Mouse (Mus musculus): Measurements from ENCODE around the gene P2rx1. TPM values are rescaled to one million over a fixed set of nuclear protein-coding genes. Genes with fewer than 3 reads are reported as not detected.

P2rx1 gene
- total and polyA plus RNA-seq, 2 experiments from 2014 or later = 0.16 to 0.55 TPM

- DNase-seq (ENCODE audit: low spot score) (no peak), ATAC-seq (ENCODE audit: low FRiP score) (no peak)
- Histone ChIP-seq H3K27ac (ENCODE audit: low read depth, low read length) (no peak overlapping the region), H3K9me3 (ENCODE audit: low read length) (no peaks in the 10 kb centered on the region), H3K9ac (replicated peaks; ENCODE audit: low read length, poor library complexity, severe bottlenecking) (no peak overlapping the region), H3K4me3 (ENCODE audit: low read depth, low read length) (no peak overlapping the region), H3K4me1 (ENCODE audit: insufficient read depth, low read length) (no peaks in the 10 kb centered on the region), H3K4me2 (ENCODE audit: low read depth, low read length, poor library complexity, severe bottlenecking) (no peak overlapping the region), H3K36me3 (ENCODE audit: insufficient read depth, low read length) (peaks cover 31% of the 10 kb centered on the region), H3K27me3 (ENCODE audit: insufficient read depth, low read length) (no peaks in the 10 kb centered on the region)
- TF ChIP-seq CTCF (IDR thresholded peaks at IDR 0.05) = no peak
- 87% methylated on average over 5 of the region's 5 CpGs for WGBS
These were observed 58.8 kb downstream of the P2rx1 start for GRCm38 (mm10) chr11:73057701-73058100.

- Histone ChIP-seq H3K9ac (replicated peaks; ENCODE audit: low read length, poor library complexity, severe bottlenecking) (no peak overlapping the region), H3K27me3 (ENCODE audit: insufficient read depth, low read length) (no peaks in the 10 kb centered on the region), H3K27ac (ENCODE audit: low read depth, low read length) (no peak overlapping the region), H3K4me2 (ENCODE audit: low read depth, low read length, poor library complexity, severe bottlenecking) (no peak overlapping the region), H3K4me3 (ENCODE audit: low read depth, low read length) (no peak overlapping the region), H3K9me3 (ENCODE audit: low read length) (no peaks in the 10 kb centered on the region), H3K36me3 (ENCODE audit: insufficient read depth, low read length) (peaks cover 20% of the 10 kb centered on the region), H3K4me1 (ENCODE audit: insufficient read depth, low read length) (no peaks in the 10 kb centered on the region)
- DNase-seq (ENCODE audit: low spot score) = no peak
- 94% methylated on average over 3 of the region's 3 CpGs for WGBS
- no peak for TF ChIP-seq CTCF (IDR thresholded peaks at IDR 0.05)
- no peak for ATAC-seq (ENCODE audit: low FRiP score)
These were observed 60.7 kb downstream of the P2rx1 start for GRCm38 (mm10) chr11:73059630-73060029.

DNA sequence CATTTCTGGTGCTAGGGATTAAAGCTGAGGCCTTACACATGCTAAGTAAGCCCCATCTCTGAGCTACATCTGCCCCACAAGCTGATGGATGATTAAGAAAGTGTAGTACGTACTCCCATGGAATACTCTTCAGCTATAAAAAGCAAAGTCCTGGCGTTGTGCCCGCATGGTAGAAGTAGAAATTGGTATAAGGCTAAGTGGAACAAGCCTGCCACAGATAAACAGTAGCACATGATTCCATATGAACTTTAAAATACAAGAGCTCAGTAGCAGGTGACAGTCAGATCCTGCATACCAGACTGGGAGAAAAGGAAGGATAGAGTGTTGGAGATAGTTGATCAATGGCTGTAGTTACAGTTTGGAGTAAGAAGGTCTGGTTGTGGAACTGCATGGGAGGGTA, 62.5 kb downstream of the P2rx1 start:
- ATAC-seq (ENCODE audit: low FRiP score) (no peak), DNase-seq (ENCODE audit: low spot score) (no peak)
- no peak for TF ChIP-seq CTCF (IDR thresholded peaks at IDR 0.05)
- Histone ChIP-seq H3K9me3 (ENCODE audit: low read length) (no peaks in the 10 kb centered on the region), H3K36me3 (ENCODE audit: insufficient read depth, low read length) (peaks cover 15% of the 10 kb centered on the region), H3K9ac (replicated peaks; ENCODE audit: low read length, poor library complexity, severe bottlenecking) (no peak overlapping the region), H3K4me2 (ENCODE audit: low read depth, low read length, poor library complexity, severe bottlenecking) (no peak overlapping the region), H3K27me3 (ENCODE audit: insufficient read depth, low read length) (no peaks in the 10 kb centered on the region), H3K4me3 (ENCODE audit: low read depth, low read length) (no peak overlapping the region), H3K27ac (ENCODE audit: low read depth, low read length) (no peak overlapping the region), H3K4me1 (ENCODE audit: insufficient read depth, low read length) (no peaks in the 10 kb centered on the region)
- WGBS = 97% methylated on average over 3 of the region's 3 CpGs

Small RNAs within 50 kb of the gene (microRNA-seq; reads per million reads assigned to microRNA genes)
- gene Gm44467 (ENCODE audit: borderline number of aligned reads) = not detected

Other genes starting within 250 kb of the P2rx1 start
- gene Cyb5d2, start 203.0 kb upstream of the P2rx1 start, total RNA-seq (2014; rRNA removed) = 9.6 and 9.9 TPM in 2 replicates
- 6.8 and 8.1 TPM in 2 replicates for gene Cyb5d2, start 203.0 kb upstream of the P2rx1 start, polyA plus RNA-seq (2015; fragmentation: Nextera tagmentation; extraction: Ambion mirVana)
- gene Zzef1, start 202.9 kb upstream of the P2rx1 start, total RNA-seq (2014; rRNA removed) = 39.7 and 41.8 TPM in 2 replicates
- 9.1 and 10.0 TPM in 2 replicates for gene Zzef1, start 202.9 kb upstream of the P2rx1 start, polyA plus RNA-seq (2015; fragmentation: Nextera tagmentation; extraction: Ambion mirVana)
- gene Atp2a3, start 37.9 kb upstream of the P2rx1 start, total RNA-seq (2014; rRNA removed) = 2.5 and 3.6 TPM in 2 replicates
- 2.3 and 2.7 TPM in 2 replicates for gene Atp2a3, start 37.9 kb upstream of the P2rx1 start, polyA plus RNA-seq (2015; fragmentation: Nextera tagmentation; extraction: Ambion mirVana)
- 26.7 and 28.6 TPM in 2 replicates for gene Camkk1, start 19.9 kb downstream of the P2rx1 start, total RNA-seq (2014; rRNA removed)
- gene Camkk1, start 19.9 kb downstream of the P2rx1 start, polyA plus RNA-seq (2015; fragmentation: Nextera tagmentation; extraction: Ambion mirVana) = 27.7 and 30.2 TPM in 2 replicates
- 7.2 and 11.7 TPM in 2 replicates for gene Ncbp3, start 48.7 kb downstream of the P2rx1 start, total RNA-seq (2014; rRNA removed)
- 6.1 and 7.9 TPM in 2 replicates for gene Ncbp3, start 48.7 kb downstream of the P2rx1 start, polyA plus RNA-seq (2015; fragmentation: Nextera tagmentation; extraction: Ambion mirVana)
- gene Itgae, start 91.5 kb downstream of the P2rx1 start, total RNA-seq (2014; rRNA removed) = 0.05 TPM in 1 of 2 replicates, not detected in the other
- 0.09 and 0.10 TPM in 2 replicates for gene Itgae, start 91.5 kb downstream of the P2rx1 start, polyA plus RNA-seq (2015; fragmentation: Nextera tagmentation; extraction: Ambion mirVana)
- gene Haspin, start 139.2 kb downstream of the P2rx1 start, total RNA-seq (2014; rRNA removed) = 0.60 and 1.4 TPM in 2 replicates
- 0.97 and 1.3 TPM in 2 replicates for gene Haspin, start 139.2 kb downstream of the P2rx1 start, polyA plus RNA-seq (2015; fragmentation: Nextera tagmentation; extraction: Ambion mirVana)
- 1.1 TPM in 1 of 2 replicates, not detected in the other for gene P2rx5, start 161.3 kb downstream of the P2rx1 start, total RNA-seq (2014; rRNA removed)
- 0.28 and 0.50 TPM in 2 replicates for gene P2rx5, start 161.3 kb downstream of the P2rx1 start, polyA plus RNA-seq (2015; fragmentation: Nextera tagmentation; extraction: Ambion mirVana)
- 141 and 143 TPM in 2 replicates for gene Emc6, start 177.9 kb downstream of the P2rx1 start, total RNA-seq (2014; rRNA removed)
- gene Emc6, start 177.9 kb downstream of the P2rx1 start, polyA plus RNA-seq (2015; fragmentation: Nextera tagmentation; extraction: Ambion mirVana) = 169 and 182 TPM in 2 replicates
- gene Tax1bp3, start 178.0 kb downstream of the P2rx1 start, total RNA-seq (2014; rRNA removed) = 43.8 and 55.6 TPM in 2 replicates
- 91.0 and 100 TPM in 2 replicates for gene Tax1bp3, start 178.0 kb downstream of the P2rx1 start, polyA plus RNA-seq (2015; fragmentation: Nextera tagmentation; extraction: Ambion mirVana)
- 21.5 and 22.9 TPM in 2 replicates for gene Ctns, start 199.9 kb downstream of the P2rx1 start, total RNA-seq (2014; rRNA removed)
- gene Ctns, start 199.9 kb downstream of the P2rx1 start, polyA plus RNA-seq (2015; fragmentation: Nextera tagmentation; extraction: Ambion mirVana) = 13.0 and 13.3 TPM in 2 replicates
- 2.2 and 2.7 TPM in 2 replicates for gene Shpk, start 200.4 kb downstream of the P2rx1 start, total RNA-seq (2014; rRNA removed)
- gene Shpk, start 200.4 kb downstream of the P2rx1 start, polyA plus RNA-seq (2015; fragmentation: Nextera tagmentation; extraction: Ambion mirVana) = 2.2 and 2.3 TPM in 2 replicates
- 0.33 and 0.42 TPM in 2 replicates for gene Trpv1, start 235.2 kb downstream of the P2rx1 start, total RNA-seq (2014; rRNA removed)
- gene Trpv1, start 235.2 kb downstream of the P2rx1 start, polyA plus RNA-seq (2015; fragmentation: Nextera tagmentation; extraction: Ambion mirVana) = 0.31 and 0.47 TPM in 2 replicates